Mouse (Mus musculus): Measurements from ENCODE around the gene Rrbp1. TPM values are rescaled to one million over a fixed set of nuclear protein-coding genes. Genes with fewer than 3 reads are reported as not detected.
A peak's percentile ranks its signal among the peaks of the same experiment; 100 is the strongest.

The Rrbp1 gene
- polyA plus RNA-seq, 1 experiment from 2014 or later, result 88.8 TPM

- Histone ChIP-seq H3K27me3 (ENCODE audit: insufficient read depth, low read length) (no peaks in the 10 kb centered on the region), H3K4me1 (ENCODE audit: insufficient read depth) (peaks cover 13% of the 10 kb centered on the region), H3K9me3 (ENCODE audit: low read depth, low read length) (no peaks in the 10 kb centered on the region), H3K9ac (peak overlapping the region; percentile 91), H3K4me2 (peak overlapping the region; percentile 64), H3K4me3 (ENCODE audit: low read depth, low read length) (peak overlapping the region; percentile 82), H3K27ac (ENCODE audit: low read depth) (peak overlapping the region; percentile 99), H3K36me3 (ENCODE audit: insufficient read depth) (no peaks in the 10 kb centered on the region)
- no peak for TF ChIP-seq CTCF (IDR thresholded peaks at IDR 0.05; ENCODE audit: low read depth)
- ATAC-seq (ENCODE audit: insufficient read depth) (no peak), DNase-seq (peak; percentile 51)
- WGBS, result 6% methylated on average over 5 of the region's 5 CpGs
Observed at GRCm38 (mm10) chr2:143916229-143916628, 94.8 kb downstream of the Rrbp1 start.

GRCm38 (mm10) chr2:143915600-143916135, 95.4 kb downstream of the Rrbp1 start:
- TF ChIP-seq CTCF (IDR thresholded peaks at IDR 0.05; ENCODE audit: low read depth), result no peak
- H3K9ac ChIP-seq, result peak overlapping the region; percentile 91
- H3K36me3 ChIP-seq (ENCODE audit: insufficient read depth), result no peaks in the 10 kb centered on the region
- ATAC-seq (ENCODE audit: insufficient read depth), result no peak; the same call in 1 of the 2 replicates
- H3K4me2 ChIP-seq, result peak overlapping the region; percentile 64
- under 1% methylated on average over 32 of the region's 32 CpGs for WGBS
- peaks cover 13% of the 10 kb centered on the region for H3K4me1 ChIP-seq (ENCODE audit: insufficient read depth)
- DNase-seq, result peak; percentile 78
- peak overlapping the region; percentile 82 for H3K4me3 ChIP-seq (ENCODE audit: low read depth, low read length)
- no peaks in the 10 kb centered on the region for H3K9me3 ChIP-seq (ENCODE audit: low read depth, low read length)
- no peaks in the 10 kb centered on the region for H3K27me3 ChIP-seq (ENCODE audit: insufficient read depth, low read length)
- peak overlapping the region; percentile 99 for H3K27ac ChIP-seq (ENCODE audit: low read depth)

- Histone ChIP-seq H3K4me1 (ENCODE audit: insufficient read depth) (peaks cover 13% of the 10 kb centered on the region), H3K9ac (peak within 1 kb of the TSS; percentile 91), H3K36me3 (ENCODE audit: insufficient read depth) (no peaks in the 10 kb centered on the region), H3K4me2 (peak within 1 kb of the TSS; percentile 64), H3K9me3 (ENCODE audit: low read depth, low read length) (no peaks in the 10 kb centered on the region), H3K4me3 (ENCODE audit: low read depth, low read length) (peak within 1 kb of the TSS; percentile 82), H3K27ac (ENCODE audit: low read depth) (peak within 1 kb of the TSS; percentile 99), H3K27me3 (ENCODE audit: insufficient read depth, low read length) (no peaks in the 10 kb centered on the region)
- ATAC-seq (ENCODE audit: insufficient read depth) (peak; percentile 99), DNase-seq (peak; percentile 98)
- under 1% methylated on average over 66 of the region's 71 CpGs for WGBS
- no peak for TF ChIP-seq CTCF (IDR thresholded peaks at IDR 0.05; ENCODE audit: low read depth)
Observed at GRCm38 (mm10) chr2:143914760-143915599, 96.1 kb downstream of the Rrbp1 start, which contains the start of gene Dstn. Dstn (plus strand) TSS chr2:143915320.

- H3K36me3 ChIP-seq (ENCODE audit: insufficient read depth), result no peaks in the 10 kb centered on the region
- peak overlapping the region; percentile 82 for H3K4me3 ChIP-seq (ENCODE audit: low read depth, low read length)
- peak overlapping the region; percentile 99 for H3K27ac ChIP-seq (ENCODE audit: low read depth)
- H3K9me3 ChIP-seq (ENCODE audit: low read depth, low read length), result no peaks in the 10 kb centered on the region
- H3K27me3 ChIP-seq (ENCODE audit: insufficient read depth, low read length), result no peaks in the 10 kb centered on the region
- peak; percentile 57 for DNase-seq
- ATAC-seq (ENCODE audit: insufficient read depth), result no peak
- WGBS, result 4% methylated on average over 10 of the region's 10 CpGs
- H3K4me1 ChIP-seq (ENCODE audit: insufficient read depth), result peaks cover 13% of the 10 kb centered on the region
- peak overlapping the region; percentile 64 for H3K4me2 ChIP-seq
- no peak for TF ChIP-seq CTCF (IDR thresholded peaks at IDR 0.05; ENCODE audit: low read depth)
- peak overlapping the region; percentile 91 for H3K9ac ChIP-seq
Observed at GRCm38 (mm10) chr2:143914221-143914620, 96.8 kb downstream of the Rrbp1 start.

DNA sequence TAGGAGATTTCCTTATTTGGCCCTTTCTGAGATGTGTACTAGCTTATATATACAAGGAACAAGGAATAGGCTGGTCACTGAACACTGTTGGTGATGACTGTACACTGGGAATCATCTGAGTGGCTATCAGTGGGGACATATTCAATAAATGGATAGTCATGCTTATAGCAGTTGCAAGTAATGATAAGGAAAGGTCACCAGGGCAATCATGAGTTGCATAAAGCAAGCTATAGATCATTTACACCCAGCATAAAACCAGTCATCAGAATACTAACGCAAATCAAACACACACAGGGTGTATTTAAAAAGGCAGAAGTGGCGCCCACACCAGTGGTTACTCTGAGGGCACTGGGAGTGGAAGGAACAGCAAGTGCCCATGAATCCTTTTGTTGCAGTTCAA, 98.9 kb downstream of the Rrbp1 start:
- Histone ChIP-seq H3K9ac (no peak overlapping the region), H3K27ac (ENCODE audit: low read depth) (no peak overlapping the region), H3K27me3 (ENCODE audit: insufficient read depth, low read length) (no peaks in the 10 kb centered on the region), H3K4me3 (ENCODE audit: low read depth, low read length) (no peak overlapping the region), H3K9me3 (ENCODE audit: low read depth, low read length) (no peaks in the 10 kb centered on the region), H3K4me1 (ENCODE audit: insufficient read depth) (peaks cover 6% of the 10 kb centered on the region), H3K4me2 (no peak overlapping the region), H3K36me3 (ENCODE audit: insufficient read depth) (no peaks in the 10 kb centered on the region)
- DNase-seq (no peak), ATAC-seq (ENCODE audit: insufficient read depth) (no peak)
- 82% methylated on average over 2 of the region's 2 CpGs for WGBS
- no peak for TF ChIP-seq CTCF (IDR thresholded peaks at IDR 0.05; ENCODE audit: low read depth)

DNA sequence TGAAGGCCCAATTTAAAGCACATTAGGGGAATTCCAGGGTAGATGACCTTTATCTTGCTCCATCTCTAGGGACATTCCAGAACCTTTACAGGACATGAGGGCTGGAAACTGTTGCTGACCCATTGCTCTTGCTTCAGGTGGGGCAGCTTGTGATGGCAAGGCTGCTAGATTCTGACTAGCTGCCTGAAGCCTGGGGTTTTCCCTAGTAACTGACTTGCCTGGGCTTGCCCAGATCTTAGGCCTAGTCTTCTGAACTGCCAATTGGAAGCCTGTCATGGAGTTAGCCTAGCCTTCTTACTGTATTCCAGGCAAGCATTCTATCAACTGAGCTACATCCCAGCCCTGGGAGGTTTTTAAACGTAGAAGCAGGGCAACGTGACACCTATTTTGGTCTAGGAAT, 101.8 kb downstream of the Rrbp1 start:
- Histone ChIP-seq H3K4me1 (ENCODE audit: insufficient read depth) (no peaks in the 10 kb centered on the region), H3K4me2 (no peak overlapping the region), H3K36me3 (ENCODE audit: insufficient read depth) (no peaks in the 10 kb centered on the region), H3K9ac (no peak overlapping the region), H3K27ac (ENCODE audit: low read depth) (no peak overlapping the region), H3K9me3 (ENCODE audit: low read depth, low read length) (no peaks in the 10 kb centered on the region), H3K27me3 (ENCODE audit: insufficient read depth, low read length) (no peaks in the 10 kb centered on the region), H3K4me3 (ENCODE audit: low read depth, low read length) (no peak overlapping the region)
- no peak for TF ChIP-seq CTCF (IDR thresholded peaks at IDR 0.05; ENCODE audit: low read depth)
- WGBS, result 74% methylated on average over 2 of the region's 2 CpGs
- DNase-seq (no peak), ATAC-seq (ENCODE audit: insufficient read depth) (no peak)

DNA sequence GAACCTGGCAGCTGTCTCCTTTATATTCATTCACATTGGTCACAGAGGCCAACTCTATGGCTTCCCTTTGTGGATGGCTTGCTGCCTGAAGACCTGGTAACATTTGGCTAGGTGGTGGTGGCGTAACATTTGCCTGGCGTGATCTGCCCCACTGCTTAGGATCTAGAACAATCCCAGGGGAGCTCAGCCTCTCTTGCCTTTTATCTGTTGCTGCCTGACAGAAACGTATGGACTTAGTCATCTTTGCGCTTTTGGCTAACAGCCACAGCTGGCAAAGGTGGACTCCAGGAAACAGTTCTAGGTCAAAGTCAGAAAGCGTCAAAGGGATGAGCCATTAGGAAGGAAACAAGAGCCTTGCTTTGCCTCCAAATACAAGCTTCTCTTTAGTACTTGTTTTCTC, 106.2 kb downstream of the Rrbp1 start:
- no peak overlapping the region for H3K4me3 ChIP-seq (ENCODE audit: low read depth, low read length)
- ATAC-seq (ENCODE audit: insufficient read depth), result no peak
- H3K9me3 ChIP-seq (ENCODE audit: low read depth, low read length), result no peaks in the 10 kb centered on the region
- no peak for DNase-seq
- H3K4me1 ChIP-seq (ENCODE audit: insufficient read depth), result 0 out of 2 replicates have a peak, but pooled peaks cover 3% of the 10 kb centered on the region
- no peak overlapping the region for H3K4me2 ChIP-seq
- H3K36me3 ChIP-seq (ENCODE audit: insufficient read depth), result no peaks in the 10 kb centered on the region
- no peaks in the 10 kb centered on the region for H3K27me3 ChIP-seq (ENCODE audit: insufficient read depth, low read length)
- WGBS, result 74% methylated on average over 5 of the region's 5 CpGs
- no peak for TF ChIP-seq CTCF (IDR thresholded peaks at IDR 0.05; ENCODE audit: low read depth)
- no peak overlapping the region for H3K27ac ChIP-seq (ENCODE audit: low read depth)
- no peak overlapping the region for H3K9ac ChIP-seq

All from lung, embryonic 14.5 days (tissue).